Mouse (Mus musculus): ENCODE data around the gene Rgs9bp. TPM values are rescaled to one million over a fixed set of nuclear protein-coding genes. Genes with fewer than 3 reads are reported as not detected.

Gene Rgs9bp
- total and polyA plus RNA-seq, 2 experiments from 2014 or later = 0.03 to 0.26 TPM

- DNase-seq (ENCODE audit: low spot score) = no peak
- H3K9ac ChIP-seq (replicated peaks; ENCODE audit: low read length) = no peak overlapping the region
- no peak overlapping the region for H3K4me3 ChIP-seq (ENCODE audit: low read length)
- WGBS = 91% methylated on average over 2 of the region's 2 CpGs
- H3K27ac ChIP-seq = no peak overlapping the region
- no peaks in the 10 kb centered on the region for H3K9me3 ChIP-seq (ENCODE audit: low read length)
- H3K36me3 ChIP-seq (ENCODE audit: insufficient read depth, low read length) = no peaks in the 10 kb centered on the region
- no peak overlapping the region for H3K4me2 ChIP-seq (ENCODE audit: low read depth, low read length)
- ATAC-seq = no peak
- no peak for TF ChIP-seq CTCF (IDR thresholded peaks at IDR 0.05; ENCODE audit: low read depth)
- no peaks in the 10 kb centered on the region for H3K27me3 ChIP-seq (ENCODE audit: insufficient read depth, low read length)
- no peaks in the 10 kb centered on the region for H3K4me1 ChIP-seq (ENCODE audit: insufficient read depth, low read length)
Measured at GRCm38 (mm10) chr7:35564067-35564865, 21.1 kb downstream of the Rgs9bp start.

GRCm38 (mm10) chr7:35563071-35563470 is 22.3 kb downstream of the Rgs9bp start:
- Histone ChIP-seq H3K9me3 (ENCODE audit: low read length) (no peaks in the 10 kb centered on the region), H3K36me3 (ENCODE audit: insufficient read depth, low read length) (no peaks in the 10 kb centered on the region), H3K4me2 (ENCODE audit: low read depth, low read length) (no peak overlapping the region), H3K27ac (no peak overlapping the region), H3K4me1 (ENCODE audit: insufficient read depth, low read length) (no peaks in the 10 kb centered on the region), H3K27me3 (ENCODE audit: insufficient read depth, low read length) (no peaks in the 10 kb centered on the region), H3K4me3 (ENCODE audit: low read length) (no peak overlapping the region), H3K9ac (replicated peaks; ENCODE audit: low read length) (no peak overlapping the region)
- TF ChIP-seq CTCF (IDR thresholded peaks at IDR 0.05; ENCODE audit: low read depth) = no peak
- ATAC-seq (no peak), DNase-seq (ENCODE audit: low spot score) (no peak)
- 77% methylated on average over 11 of the region's 11 CpGs for WGBS

- Histone ChIP-seq H3K9me3 (ENCODE audit: low read length) (no peaks in the 10 kb centered on the region), H3K36me3 (ENCODE audit: insufficient read depth, low read length) (no peaks in the 10 kb centered on the region), H3K9ac (replicated peaks; ENCODE audit: low read length) (no peak overlapping the region), H3K4me2 (ENCODE audit: low read depth, low read length) (no peak overlapping the region), H3K4me1 (ENCODE audit: insufficient read depth, low read length) (no peaks in the 10 kb centered on the region), H3K4me3 (ENCODE audit: low read length) (no peak overlapping the region), H3K27me3 (ENCODE audit: insufficient read depth, low read length) (no peaks in the 10 kb centered on the region), H3K27ac (no peak overlapping the region)
- no peak for TF ChIP-seq CTCF (IDR thresholded peaks at IDR 0.05; ENCODE audit: low read depth)
- DNase-seq (ENCODE audit: low spot score) (no peak), ATAC-seq (no peak)
- WGBS = 95% methylated on average over 3 of the region's 3 CpGs
Measured at GRCm38 (mm10) chr7:35559838-35560237, 25.5 kb downstream of the Rgs9bp start.

GRCm38 (mm10) chr7:35558681-35559080 is 26.7 kb downstream of the Rgs9bp start:
- WGBS = 58% methylated on average over 2 of the region's 2 CpGs

GRCm38 (mm10) chr7:35557577-35557976 is 27.8 kb downstream of the Rgs9bp start:
- H3K4me3 ChIP-seq (ENCODE audit: low read length) = no peak overlapping the region

More at GRCm38 (mm10) chr7:35558681-35559080, 26.7 kb downstream of the Rgs9bp start:
- no peak for DNase-seq (ENCODE audit: low spot score)
- Histone ChIP-seq H3K9me3 (ENCODE audit: low read length) (no peaks in the 10 kb centered on the region), H3K4me2 (ENCODE audit: low read depth, low read length) (no peak overlapping the region), H3K9ac (replicated peaks; ENCODE audit: low read length) (no peak overlapping the region), H3K4me1 (ENCODE audit: insufficient read depth, low read length) (no peaks in the 10 kb centered on the region; the same call in 1 of the 2 replicates), H3K4me3 (ENCODE audit: low read length) (no peak overlapping the region), H3K27ac (no peak overlapping the region), H3K36me3 (ENCODE audit: insufficient read depth, low read length) (no peaks in the 10 kb centered on the region), H3K27me3 (ENCODE audit: insufficient read depth, low read length) (no peaks in the 10 kb centered on the region)
- no peak for ATAC-seq
- TF ChIP-seq CTCF (IDR thresholded peaks at IDR 0.05; ENCODE audit: low read depth) = no peak

GRCm38 (mm10) chr7:35556905-35557304 is 28.5 kb downstream of the Rgs9bp start:
- ATAC-seq (no peak), DNase-seq (ENCODE audit: low spot score) (no peak)
- no peaks in the 10 kb centered on the region for H3K36me3 ChIP-seq (ENCODE audit: insufficient read depth, low read length)

More at GRCm38 (mm10) chr7:35557577-35557976, 27.8 kb downstream of the Rgs9bp start:
- Histone ChIP-seq H3K9ac (replicated peaks; ENCODE audit: low read length) (no peak overlapping the region), H3K4me1 (ENCODE audit: insufficient read depth, low read length) (no peaks in the 10 kb centered on the region; the same call in 1 of the 2 replicates), H3K4me2 (ENCODE audit: low read depth, low read length) (no peak overlapping the region), H3K27ac (no peak overlapping the region), H3K9me3 (ENCODE audit: low read length) (no peaks in the 10 kb centered on the region), H3K27me3 (ENCODE audit: insufficient read depth, low read length) (no peaks in the 10 kb centered on the region), H3K36me3 (ENCODE audit: insufficient read depth, low read length) (no peaks in the 10 kb centered on the region)
- 87% methylated on average over 3 of the region's 3 CpGs for WGBS
- no peak for DNase-seq (ENCODE audit: low spot score)
- ATAC-seq = no peak
- TF ChIP-seq CTCF (IDR thresholded peaks at IDR 0.05; ENCODE audit: low read depth) = no peak

GRCm38 (mm10) chr7:35556205-35556603 is 29.2 kb downstream of the Rgs9bp start, which contains the start of gene Nudt19:
Gene Nudt19, minus strand, starts transcription at chr7:35556304.
- Histone ChIP-seq H3K27ac (peak within 1 kb of the TSS; percentile 98), H3K4me2 (ENCODE audit: low read depth, low read length) (peak within 1 kb of the TSS; percentile 98), H3K36me3 (ENCODE audit: insufficient read depth, low read length) (peaks cover 4% of the 10 kb centered on the region; the same call in 1 of the 2 replicates), H3K4me1 (ENCODE audit: insufficient read depth, low read length) (no peaks in the 10 kb centered on the region; the same call in 1 of the 2 replicates), H3K9ac (replicated peaks; ENCODE audit: low read length) (peak within 1 kb of the TSS; percentile 98), H3K9me3 (ENCODE audit: low read length) (no peaks in the 10 kb centered on the region), H3K4me3 (ENCODE audit: low read length) (peak within 1 kb of the TSS; percentile 81), H3K27me3 (ENCODE audit: insufficient read depth, low read length) (no peaks in the 10 kb centered on the region)
- 61% methylated on average over 4 of the region's 4 CpGs for WGBS
- DNase-seq (ENCODE audit: low spot score) (no peak), ATAC-seq (no peak)
- no peak for TF ChIP-seq CTCF (IDR thresholded peaks at IDR 0.05; ENCODE audit: low read depth)

More at GRCm38 (mm10) chr7:35556905-35557304, 28.5 kb downstream of the Rgs9bp start:
- Histone ChIP-seq H3K4me1 (ENCODE audit: insufficient read depth, low read length) (no peaks in the 10 kb centered on the region; the same call in 1 of the 2 replicates), H3K4me3 (ENCODE audit: low read length) (no peak overlapping the region), H3K9me3 (ENCODE audit: low read length) (no peaks in the 10 kb centered on the region), H3K4me2 (ENCODE audit: low read depth, low read length) (no peak overlapping the region), H3K9ac (replicated peaks; ENCODE audit: low read length) (no peak overlapping the region), H3K27ac (no peak overlapping the region), H3K27me3 (ENCODE audit: insufficient read depth, low read length) (no peaks in the 10 kb centered on the region)
- WGBS = 90% methylated on average over 5 of the region's 5 CpGs
- no peak for TF ChIP-seq CTCF (IDR thresholded peaks at IDR 0.05; ENCODE audit: low read depth)

All from hindbrain, postnatal 0 days (tissue).